Mouse (Mus musculus) hindbrain, embryonic 12.5 days (tissue): ENCODE data around the gene 1700029P11Rik. TPM values are rescaled to one million over a fixed set of nuclear protein-coding genes. Genes with fewer than 3 reads are reported as not detected.
A peak's percentile ranks its signal among the peaks of the same experiment; 100 is the strongest.

ENCODE experiments used
- ATAC-seq: fragments of 200-750 bp; cut with Nextera tagmentation; 2 replicates; pipeline ENCODE4 v1.8.0; 2017; ENCODE audit warnings: moderate TSS enrichment; ENCODE audit not compliant: low FRiP score
- H3K27ac ChIP-seq: fragments of 300-500 bp; sonication (generic); 2 replicates; pipeline ENCODE4 v1.5.1; 2016; ENCODE audit warnings: mild to moderate bottlenecking
- H3K27me3 ChIP-seq: fragments of 300-500 bp; sonication (generic); 2 replicates; pipeline ENCODE4 v1.6.1; 2016; ENCODE audit warnings: mild to moderate bottlenecking
- H3K36me3 ChIP-seq: fragments of 300-500 bp; sonication (generic); 2 replicates; pipeline ENCODE4 v1.6.1; 2016; ENCODE audit warnings: mild to moderate bottlenecking
- H3K4me1 ChIP-seq: fragments of 300-500 bp; sonication (generic); 2 replicates; pipeline ENCODE4 v1.6.1; 2016
- H3K4me2 ChIP-seq: fragments of 300-500 bp; sonication (generic); replicated peaks from 2 replicates; pipeline ENCODE4 v1.6.1; 2016; ENCODE audit warnings: mild to moderate bottlenecking
- H3K4me3 ChIP-seq: fragments of 300-500 bp; sonication (generic); 2 replicates; pipeline ENCODE4 v1.5.1; 2016; ENCODE audit warnings: mild to moderate bottlenecking
- H3K9ac ChIP-seq: fragments of 300-500 bp; sonication (generic); 2 replicates; pipeline ENCODE4 v1.6.1; 2016; ENCODE audit warnings: mild to moderate bottlenecking, moderate library complexity
- H3K9me3 ChIP-seq: fragments of 300-500 bp; sonication (generic); replicated peaks from 2 replicates; pipeline ENCODE4 v1.6.1; 2016; ENCODE audit warnings: mild to moderate bottlenecking
- WGBS: fragments of 180-500 bp; shearing (Covaris S2); methylation state at CpG from one replicate; pipeline ENCODE4 v1.1.7; 2016; 5-methylcytosine and 5-hydroxymethylcytosine counted together
- polyA plus RNA-seq: library from polyadenylated mRNA; unstranded; fragments of >200 nt; fragmentation: Nextera tagmentation; extraction: Ambion mirVana; gene quantifications from 2 replicates; pipeline ENCODE4 v1.2.1, GENCODE M21; 2016

Gene 1700029P11Rik
- polyA plus RNA-seq, 1 experiment from 2014 or later: not detected

DNA sequence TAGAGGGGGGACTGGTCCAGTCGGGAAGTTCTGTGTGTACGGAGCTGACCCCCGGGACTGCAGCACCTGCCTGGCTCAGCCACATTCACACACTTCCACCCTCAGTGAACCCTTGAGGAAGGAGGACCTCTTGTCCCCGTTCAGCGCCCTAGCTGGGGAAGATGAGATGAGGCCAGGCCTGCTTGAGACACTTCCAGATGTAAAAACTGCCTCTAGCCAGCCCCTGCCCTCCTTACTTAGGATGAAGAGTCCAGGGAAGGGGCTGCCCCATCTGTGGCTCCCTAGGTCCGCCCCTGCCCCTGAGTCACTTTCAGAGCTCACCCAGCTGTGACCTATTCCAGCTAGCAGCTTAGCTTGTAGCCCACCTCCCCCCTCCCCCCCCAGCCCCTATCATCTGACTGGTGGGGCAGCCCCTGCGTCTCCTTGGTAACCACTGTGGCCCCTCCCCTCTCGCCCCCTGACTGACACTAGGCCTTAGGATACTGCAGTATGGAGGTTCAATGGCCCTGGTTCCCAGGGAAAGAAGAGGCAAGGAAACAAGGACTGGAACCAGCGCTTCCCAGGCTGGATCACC lies 37.1 kb upstream of the 1700029P11Rik start:
- 7% methylated on average over 9 of the region's 9 CpGs for WGBS
- peak overlapping the region; percentile 32; the same call in 1 of the 2 replicates for H3K9ac ChIP-seq

DNA sequence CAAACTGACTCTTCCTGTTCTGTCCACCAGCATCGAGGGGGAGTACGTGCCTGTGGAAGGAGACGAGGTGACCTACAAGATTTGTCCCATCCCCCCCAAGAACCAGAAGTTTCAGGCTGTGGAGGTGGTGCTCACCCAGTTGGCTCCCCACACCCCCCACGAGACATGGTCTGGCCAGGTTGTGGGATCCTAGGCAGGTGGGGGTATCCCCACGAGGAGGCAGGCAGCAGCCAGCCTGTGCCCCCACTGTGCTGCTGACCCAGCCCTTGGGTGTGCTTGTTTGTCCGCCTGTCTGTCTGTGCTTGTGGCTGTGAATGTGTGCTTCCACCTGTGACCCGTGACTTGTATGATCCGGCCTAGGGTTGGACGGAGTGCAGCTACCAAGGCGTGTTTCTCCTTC lies 31.3 kb upstream of the 1700029P11Rik start:
- H3K4me1 ChIP-seq: no peaks in the 10 kb centered on the region
- 88% methylated on average over 10 of the region's 10 CpGs for WGBS
- H3K27ac ChIP-seq: 0 out of 2 replicates have a peak overlapping the region, but pooled peaks have one; percentile 7
- no peak for ATAC-seq
- H3K27me3 ChIP-seq: no peaks in the 10 kb centered on the region
- H3K9ac ChIP-seq: no peak overlapping the region
- H3K4me2 ChIP-seq: no peak overlapping the region
- no peak overlapping the region for H3K4me3 ChIP-seq
- H3K9me3 ChIP-seq: no peaks in the 10 kb centered on the region
- H3K36me3 ChIP-seq: peaks cover 33% of the 10 kb centered on the region

More for the DNA sequence above, 37.1 kb upstream of the 1700029P11Rik start:
- Histone ChIP-seq H3K4me3 (no peak overlapping the region), H3K9me3 (no peaks in the 10 kb centered on the region), H3K4me1 (peaks cover 23% of the 10 kb centered on the region), H3K27me3 (no peaks in the 10 kb centered on the region), H3K27ac (peak overlapping the region; percentile 65), H3K36me3 (peaks cover 12% of the 10 kb centered on the region), H3K4me2 (peak overlapping the region; percentile 25; the same call in 1 of the 2 replicates)
- ATAC-seq: peak; percentile 85

DNA sequence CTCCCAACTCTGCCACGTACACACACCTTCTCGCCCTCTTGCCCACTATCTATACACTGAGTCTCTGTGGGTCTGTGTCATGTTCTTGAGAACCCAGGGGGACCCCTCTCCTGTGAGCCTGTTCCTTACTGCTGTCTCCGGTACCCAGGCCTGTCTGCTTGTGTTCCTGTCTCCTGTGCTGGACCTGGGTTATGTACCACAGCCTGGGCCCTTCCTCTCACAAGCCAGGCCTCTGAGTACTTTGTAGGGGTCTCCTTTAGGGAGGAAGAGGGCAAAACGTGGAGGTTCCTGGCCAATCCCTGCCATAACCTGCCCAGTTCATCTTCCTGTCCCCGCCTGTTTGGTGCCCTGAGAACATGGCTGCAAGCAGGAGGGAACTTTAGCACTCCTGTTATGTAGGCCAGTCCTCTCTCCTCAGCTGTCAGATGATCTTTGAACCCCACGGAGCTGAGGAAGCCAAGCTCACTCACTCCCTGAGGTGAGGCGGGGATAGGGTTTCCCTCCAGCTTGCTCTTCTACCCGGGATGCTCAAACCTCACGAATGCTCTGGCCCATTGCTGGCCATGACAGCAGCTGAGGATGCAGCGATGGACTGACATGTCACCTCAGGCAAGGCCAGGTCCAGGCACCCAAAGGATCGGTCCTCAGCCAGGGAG lies 30.7 kb upstream of the 1700029P11Rik start:
- Histone ChIP-seq H3K4me1 (no peaks in the 10 kb centered on the region), H3K27ac (0 out of 2 replicates have a peak overlapping the region, but pooled peaks have one; percentile 7), H3K9me3 (no peaks in the 10 kb centered on the region), H3K27me3 (no peaks in the 10 kb centered on the region), H3K9ac (no peak overlapping the region), H3K4me3 (no peak overlapping the region), H3K4me2 (no peak overlapping the region), H3K36me3 (peaks cover 38% of the 10 kb centered on the region)
- 65% methylated on average over 11 of the region's 11 CpGs for WGBS
- no peak for ATAC-seq

DNA sequence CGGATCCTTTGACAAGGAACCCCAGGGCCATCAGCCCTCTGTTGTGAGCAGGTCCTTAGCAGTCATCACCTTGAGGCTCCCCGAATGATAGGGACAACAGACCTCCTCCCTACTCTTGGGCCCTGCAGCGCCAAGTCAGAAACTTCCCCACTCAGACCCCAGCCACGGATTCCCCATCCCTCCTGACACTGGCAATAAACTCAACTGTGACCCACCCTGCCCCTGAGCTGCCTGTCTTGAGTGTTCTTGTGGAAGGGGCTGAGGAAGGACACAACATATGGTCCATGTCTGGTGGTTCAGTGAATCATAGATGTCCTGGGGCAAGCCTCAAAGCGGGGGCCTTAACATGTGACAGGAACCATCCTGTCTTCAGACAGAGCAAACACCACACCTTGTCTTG lies 29.6 kb upstream of the 1700029P11Rik start:
- 87% methylated on average over 5 of the region's 5 CpGs for WGBS
- no peak overlapping the region for H3K4me2 ChIP-seq
- H3K36me3 ChIP-seq: peaks cover 45% of the 10 kb centered on the region
- ATAC-seq: no peak
- no peaks in the 10 kb centered on the region for H3K9me3 ChIP-seq
- H3K4me1 ChIP-seq: no peaks in the 10 kb centered on the region
- H3K27me3 ChIP-seq: no peaks in the 10 kb centered on the region
- H3K4me3 ChIP-seq: no peak overlapping the region
- H3K27ac ChIP-seq: no peak overlapping the region
- no peak overlapping the region for H3K9ac ChIP-seq

DNA sequence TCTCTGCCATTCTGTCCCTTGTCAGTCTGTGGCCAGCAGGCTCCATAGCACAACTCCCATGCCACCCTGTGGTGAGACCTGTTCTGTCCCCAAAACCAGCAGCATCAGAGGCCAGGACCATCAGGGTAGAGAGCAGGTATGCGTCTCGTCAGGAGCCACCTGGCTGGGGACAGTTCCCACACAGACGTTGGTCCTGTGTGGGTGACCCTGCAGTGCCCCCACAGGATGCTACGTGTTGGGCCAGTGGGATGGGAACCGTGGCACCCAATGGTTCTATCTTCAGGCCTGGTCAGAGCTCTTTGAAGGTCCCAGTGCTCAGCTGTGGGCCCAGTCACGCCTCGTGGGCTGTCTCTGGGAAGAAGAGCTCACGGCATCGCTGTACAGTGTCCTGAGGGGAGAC lies 29.2 kb upstream of the 1700029P11Rik start:
- Histone ChIP-seq H3K27ac (no peak overlapping the region), H3K36me3 (peaks cover 45% of the 10 kb centered on the region), H3K4me2 (no peak overlapping the region), H3K9me3 (no peaks in the 10 kb centered on the region), H3K9ac (no peak overlapping the region), H3K27me3 (no peaks in the 10 kb centered on the region), H3K4me1 (no peaks in the 10 kb centered on the region), H3K4me3 (no peak overlapping the region)
- WGBS: 89% methylated on average over 9 of the region's 9 CpGs
- no peak for ATAC-seq

DNA sequence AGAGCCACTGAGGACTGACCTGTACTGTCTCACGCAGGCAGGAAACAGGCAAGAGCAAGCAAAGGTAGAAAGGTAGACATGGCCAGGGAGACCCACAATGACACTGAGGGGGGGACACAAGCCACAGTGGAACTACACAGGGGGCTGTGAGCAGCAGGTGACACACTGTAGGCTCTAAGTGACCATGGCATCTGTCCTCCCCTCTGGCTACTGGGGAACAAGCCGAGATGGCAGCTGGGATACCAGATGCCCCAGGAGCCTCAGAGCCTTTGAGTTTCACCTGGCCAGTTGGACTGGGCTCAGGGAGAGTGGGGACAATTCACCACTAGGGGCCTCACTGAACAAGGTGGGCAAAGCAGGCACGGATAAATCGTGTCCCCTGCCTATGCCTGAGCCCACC lies 28.0 kb upstream of the 1700029P11Rik start:
- ATAC-seq: no peak
- 82% methylated on average over 4 of the region's 4 CpGs for WGBS

DNA sequence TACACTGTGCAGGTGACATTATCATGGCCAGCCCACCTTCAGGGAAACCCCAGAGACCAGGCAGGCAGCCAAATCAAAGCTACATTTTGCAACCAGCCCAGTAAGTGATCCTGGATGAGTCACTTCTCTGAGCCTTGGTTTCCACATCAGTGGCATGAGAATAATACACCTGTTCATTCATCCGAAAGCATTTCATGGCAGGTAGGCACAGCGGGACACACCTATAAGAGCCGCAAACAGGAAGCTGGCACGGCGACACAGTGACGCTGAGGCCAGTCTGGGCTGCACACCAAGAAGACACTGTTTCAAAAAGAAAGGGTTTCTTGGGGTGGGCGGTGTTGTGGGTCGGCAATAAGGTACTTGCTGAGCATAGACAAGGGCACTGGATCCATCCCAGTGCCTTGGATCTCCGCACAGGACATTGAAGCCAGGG lies 26.2 kb upstream of the 1700029P11Rik start:
- WGBS: 94% methylated on average over 9 of the region's 9 CpGs
- ATAC-seq: no peak

More for the DNA sequence above, 28.0 kb upstream of the 1700029P11Rik start:
- H3K4me3 ChIP-seq: no peak overlapping the region
- H3K36me3 ChIP-seq: peaks cover 36% of the 10 kb centered on the region
- H3K27me3 ChIP-seq: no peaks in the 10 kb centered on the region
- H3K27ac ChIP-seq: no peak overlapping the region
- no peak overlapping the region for H3K4me2 ChIP-seq
- H3K4me1 ChIP-seq: no peaks in the 10 kb centered on the region
- H3K9me3 ChIP-seq: no peaks in the 10 kb centered on the region
- no peak overlapping the region for H3K9ac ChIP-seq

DNA sequence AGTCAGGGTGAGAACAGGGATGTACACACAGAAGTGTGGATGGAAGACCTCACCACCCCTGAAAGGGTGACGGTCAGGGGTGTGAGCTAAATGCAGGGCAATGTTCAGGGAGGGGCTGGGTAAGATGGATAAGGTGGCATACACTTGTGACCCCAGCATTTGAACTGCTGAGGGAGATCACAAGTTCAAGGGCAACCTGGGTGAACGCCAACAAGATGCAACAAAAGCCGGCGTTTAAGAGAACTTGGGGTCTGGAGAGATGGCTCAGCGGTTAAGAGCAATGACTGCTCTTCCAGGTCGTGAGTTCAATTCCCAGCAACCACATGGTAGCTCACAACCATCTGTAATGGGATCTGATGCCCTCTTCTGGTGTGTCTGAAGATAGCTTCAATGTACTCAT lies 25.6 kb upstream of the 1700029P11Rik start:
- H3K4me3 ChIP-seq: no peak overlapping the region
- WGBS: 98% methylated on average over 6 of the region's 6 CpGs
- no peak for ATAC-seq
- no peak overlapping the region for H3K27ac ChIP-seq
- peaks cover 29% of the 10 kb centered on the region for H3K36me3 ChIP-seq
- no peaks in the 10 kb centered on the region for H3K27me3 ChIP-seq
- no peak overlapping the region for H3K9ac ChIP-seq
- no peaks in the 10 kb centered on the region for H3K4me1 ChIP-seq
- H3K4me2 ChIP-seq: no peak overlapping the region
- H3K9me3 ChIP-seq: no peaks in the 10 kb centered on the region

More for the DNA sequence above, 26.2 kb upstream of the 1700029P11Rik start:
- Histone ChIP-seq H3K9me3 (no peaks in the 10 kb centered on the region), H3K4me2 (no peak overlapping the region), H3K9ac (no peak overlapping the region), H3K4me3 (no peak overlapping the region), H3K36me3 (peaks cover 29% of the 10 kb centered on the region), H3K27me3 (no peaks in the 10 kb centered on the region), H3K4me1 (no peaks in the 10 kb centered on the region), H3K27ac (no peak overlapping the region)

DNA sequence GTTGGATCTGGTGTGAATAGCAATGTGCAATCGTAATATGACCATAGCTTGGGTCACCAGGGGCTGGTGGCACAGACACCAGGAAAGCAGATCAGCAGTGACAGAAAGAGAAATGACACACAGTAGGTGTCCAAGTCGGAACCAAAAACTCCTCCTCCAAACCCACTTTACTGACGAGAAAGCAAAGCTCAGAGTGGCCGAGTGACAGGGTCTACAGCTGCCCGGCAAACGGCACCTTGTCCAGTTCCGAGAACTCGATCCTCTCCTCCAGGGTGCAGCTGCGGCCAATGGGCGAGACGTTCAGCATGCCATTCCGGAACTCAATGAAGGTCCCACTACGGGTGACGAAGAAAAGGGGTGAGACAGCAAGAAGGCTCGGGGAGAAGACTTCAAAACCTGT lies 24.9 kb upstream of the 1700029P11Rik start:
- no peaks in the 10 kb centered on the region for H3K27me3 ChIP-seq
- ATAC-seq: no peak
- H3K9me3 ChIP-seq: no peaks in the 10 kb centered on the region
- H3K4me1 ChIP-seq: no peaks in the 10 kb centered on the region
- H3K36me3 ChIP-seq: peaks cover 29% of the 10 kb centered on the region
- no peak overlapping the region for H3K27ac ChIP-seq
- H3K4me2 ChIP-seq: no peak overlapping the region
- no peak overlapping the region for H3K9ac ChIP-seq
- no peak overlapping the region for H3K4me3 ChIP-seq
- 92% methylated on average over 15 of the region's 15 CpGs for WGBS

DNA sequence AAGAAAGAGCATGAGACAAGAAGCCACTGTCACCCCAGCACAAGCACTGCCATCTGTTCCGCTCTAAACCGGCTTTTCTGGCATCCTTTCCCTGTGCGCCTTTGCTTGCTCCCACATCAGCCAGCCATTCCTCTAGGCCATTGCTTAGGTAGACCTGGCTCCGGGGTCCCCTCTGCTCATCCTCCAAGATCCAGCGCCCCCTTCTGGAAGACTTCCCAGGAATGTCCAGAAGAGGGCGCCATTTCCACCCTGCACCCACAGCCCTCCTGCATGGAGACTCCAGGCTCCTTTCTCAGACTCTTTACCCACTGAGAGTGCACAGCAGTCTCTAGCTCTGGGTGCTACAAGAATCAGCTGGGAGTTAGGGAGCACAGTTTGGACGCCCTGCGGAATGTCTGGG lies 23.9 kb upstream of the 1700029P11Rik start:
- no peak for ATAC-seq
- Histone ChIP-seq H3K4me1 (no peaks in the 10 kb centered on the region), H3K9ac (no peak overlapping the region), H3K9me3 (no peaks in the 10 kb centered on the region), H3K27ac (no peak overlapping the region), H3K27me3 (no peaks in the 10 kb centered on the region), H3K4me2 (no peak overlapping the region), H3K4me3 (no peak overlapping the region), H3K36me3 (peaks cover 20% of the 10 kb centered on the region)
- WGBS: 58% methylated on average over 8 of the region's 8 CpGs

DNA sequence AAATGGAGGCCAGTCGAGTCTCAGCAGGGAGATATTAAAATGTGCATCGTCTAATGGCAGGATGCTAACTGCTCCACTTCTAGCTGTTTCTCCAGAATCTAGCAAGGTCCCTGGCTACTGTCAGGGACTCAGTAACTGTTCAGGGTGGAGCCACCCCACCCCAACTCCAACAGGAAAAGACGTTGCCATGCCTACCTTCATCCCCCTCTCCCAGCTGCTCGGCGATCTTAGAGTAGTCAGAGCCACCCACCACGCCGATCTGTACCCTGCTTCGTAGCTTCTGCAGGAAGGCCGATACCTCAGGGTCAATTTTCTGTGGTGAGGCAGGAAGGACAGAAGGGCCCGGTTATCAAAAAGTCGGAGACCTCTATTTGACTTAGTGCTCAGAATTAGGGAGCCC lies 22.7 kb upstream of the 1700029P11Rik start:
- Histone ChIP-seq H3K4me2 (no peak overlapping the region), H3K9ac (no peak overlapping the region), H3K27me3 (no peaks in the 10 kb centered on the region), H3K9me3 (no peaks in the 10 kb centered on the region), H3K4me3 (no peak overlapping the region), H3K4me1 (no peaks in the 10 kb centered on the region), H3K27ac (no peak overlapping the region), H3K36me3 (peaks cover 12% of the 10 kb centered on the region)
- whole genome bisulfite sequencing: 82% methylated on average over 11 of the region's 11 CpGs
- ATAC-seq: no peak

DNA sequence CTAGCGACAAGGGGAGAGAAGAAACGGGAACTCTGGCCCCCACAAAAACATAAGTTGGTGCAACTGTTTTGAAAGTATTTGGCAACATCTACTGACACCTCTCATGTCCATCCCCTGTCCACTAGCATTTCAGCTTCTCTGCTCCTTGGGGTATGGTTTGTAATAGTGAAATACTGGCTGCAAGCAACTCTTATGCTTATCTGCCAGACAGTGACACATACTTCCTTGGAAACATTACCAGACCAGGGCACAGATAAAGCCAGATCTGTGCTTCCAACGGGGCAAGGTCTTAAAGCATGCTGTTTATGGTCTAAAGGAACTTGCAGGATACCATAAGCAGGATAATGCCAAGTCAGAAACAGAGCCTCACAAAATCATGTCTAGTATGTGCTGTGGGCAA lies 21.4 kb upstream of the 1700029P11Rik start:
- H3K9ac ChIP-seq: peak overlapping the region; percentile 19; the same call in 1 of the 2 replicates
- no peak overlapping the region for H3K4me2 ChIP-seq
- 88% methylated on average over 3 of the region's 3 CpGs for WGBS

More for the DNA sequence above, 21.4 kb upstream of the 1700029P11Rik start:
- Histone ChIP-seq H3K27ac (no peak overlapping the region), H3K36me3 (peaks cover 12% of the 10 kb centered on the region), H3K4me3 (no peak overlapping the region), H3K27me3 (no peaks in the 10 kb centered on the region), H3K9me3 (no peaks in the 10 kb centered on the region), H3K4me1 (no peaks in the 10 kb centered on the region)
- ATAC-seq: no peak
